Mouse (Mus musculus): Measurements from ENCODE around the gene Tpst1.

DNA sequence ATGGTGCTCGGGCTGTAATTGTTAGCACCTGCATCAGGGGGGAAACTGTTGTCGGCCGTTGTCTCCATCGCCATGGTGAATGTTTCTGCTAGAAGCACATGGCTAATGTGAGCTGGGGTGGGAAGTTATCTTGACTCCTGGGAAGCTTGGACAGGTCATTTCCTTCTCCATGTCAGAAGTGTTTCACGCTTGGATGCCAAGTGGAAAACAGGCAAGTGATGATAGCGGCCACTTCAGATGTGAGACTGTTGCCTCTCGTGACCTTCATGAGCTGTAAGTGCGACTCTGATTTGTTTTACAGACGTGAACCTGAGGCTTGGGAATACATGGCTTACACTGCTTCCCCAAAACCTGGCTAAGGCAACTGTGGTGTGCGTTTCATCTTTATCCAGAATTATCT is 26.5 kb upstream of the Tpst1 start:
- TF ChIP-seq POLR2A (IDR thresholded peaks at IDR 0.05; ENCODE audit: extremely low read depth, insufficient read depth, low read length) (no peak), CTCF (IDR thresholded peaks at IDR 0.05; ENCODE audit: low read depth, low read length) (no peak)
